Mouse (Mus musculus): ENCODE results near the gene Fbxl3.

The Fbxl3 gene

GRCm38 (mm10) chr14:103085840-103086533 lies 13.4 kb downstream of the Fbxl3 start:
- DNase-seq (ENCODE audit: low spot score in 2 of 2) = no peak

GRCm38 (mm10) chr14:103079209-103079977 lies 20.0 kb downstream of the Fbxl3 start:
- no peak for DNase-seq (ENCODE audit: low spot score in 2 of 2)

GRCm38 (mm10) chr14:103078006-103078912 lies 21.1 kb downstream of the Fbxl3 start:
- no peak for DNase-seq (ENCODE audit: low spot score in 2 of 2)

- DNase-seq (ENCODE audit: low spot score in 2 of 2) = no peak
Measured at GRCm38 (mm10) chr14:103077272-103078005, 21.9 kb downstream of the Fbxl3 start.

GRCm38 (mm10) chr14:103075166-103075565 lies 24.2 kb downstream of the Fbxl3 start:
- no peak for DNase-seq (ENCODE audit: low spot score in 2 of 2)

- no peak for DNase-seq (ENCODE audit: low spot score in 2 of 2)
Measured at GRCm38 (mm10) chr14:103073825-103074224, 25.5 kb downstream of the Fbxl3 start.

GRCm38 (mm10) chr14:103072731-103073130 lies 26.6 kb downstream of the Fbxl3 start:
- no peak for DNase-seq (ENCODE audit: low spot score in 2 of 2)

- no peak for DNase-seq (ENCODE audit: low spot score in 2 of 2)
Measured at GRCm38 (mm10) chr14:103071471-103071870, 27.9 kb downstream of the Fbxl3 start.

GRCm38 (mm10) chr14:103070790-103071189 lies 28.6 kb downstream of the Fbxl3 start:
- DNase-seq (ENCODE audit: low spot score in 2 of 2) = peak; percentile 28 to 45

- DNase-seq (ENCODE audit: low spot score in 2 of 2) = peak; percentile 95 to 96
Measured at GRCm38 (mm10) chr14:103069864-103070611, 29.3 kb downstream of the Fbxl3 start, which contains the start of gene Cln5. Cln5 (plus strand) TSS chr14:103070216.

- DNase-seq (ENCODE audit: low spot score in 2 of 2) = no peak
Measured at GRCm38 (mm10) chr14:103069465-103069863, 29.9 kb downstream of the Fbxl3 start.

- DNase-seq (ENCODE audit: low spot score in 2 of 2) = peak; percentile 65 to 77
Measured at GRCm38 (mm10) chr14:103065294-103066167, 33.8 kb downstream of the Fbxl3 start.

- DNase-seq (ENCODE audit: low spot score in 2 of 2) = no peak
Measured at GRCm38 (mm10) chr14:103059495-103059894, 39.9 kb downstream of the Fbxl3 start.

- DNase-seq (ENCODE audit: low spot score in 2 of 2) = peak; percentile 16 to 27
Measured at GRCm38 (mm10) chr14:103058998-103059397, 40.4 kb downstream of the Fbxl3 start.

GRCm38 (mm10) chr14:103056601-103057000 lies 42.8 kb downstream of the Fbxl3 start:
- no peak for DNase-seq (ENCODE audit: low spot score in 2 of 2)

GRCm38 (mm10) chr14:103054731-103055130 lies 44.6 kb downstream of the Fbxl3 start:
- DNase-seq (ENCODE audit: low spot score in 2 of 2) = no peak

- peak; percentile 78 to 79 for DNase-seq (ENCODE audit: low spot score in 2 of 2)
Measured at GRCm38 (mm10) chr14:103051159-103051769, 48.1 kb downstream of the Fbxl3 start.

- DNase-seq (ENCODE audit: low spot score in 2 of 2) = peak in 1 of 2 experiments; percentile 25
Measured at GRCm38 (mm10) chr14:103048292-103049086, 50.9 kb downstream of the Fbxl3 start.

Measured in spleen, postnatal 36 days (tissue).